Mouse (Mus musculus): ENCODE results near the gene Tmem19.
"Not testable (repeated sequence)": the region's sequence is repeated elsewhere in the genome, so short reads cannot be mapped to it uniquely, and the experiment has no call there.

Gene Tmem19

GRCm38 (mm10) chr10:115348131-115348530, 14.2 kb downstream of the Tmem19 start:
- DNase-seq, result no peak

DNA sequence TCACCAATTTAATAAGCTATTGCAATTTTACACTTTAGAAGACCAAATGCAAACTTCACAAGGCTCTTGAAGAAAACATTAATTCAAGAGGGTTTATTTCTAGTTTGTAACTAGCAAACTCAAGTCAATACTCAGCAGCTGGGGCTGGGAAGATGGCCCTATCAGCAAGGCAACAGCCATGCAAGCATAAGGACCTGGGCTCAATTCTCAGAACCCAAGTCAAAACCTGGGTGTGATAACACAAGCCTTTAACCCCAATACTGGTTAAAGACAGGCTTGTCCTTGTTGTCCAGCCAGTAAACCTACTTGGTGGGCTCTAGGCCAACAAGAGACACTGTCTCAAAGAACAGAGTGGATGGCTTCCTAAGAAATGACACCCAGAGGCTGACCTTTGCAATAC, 15.9 kb downstream of the Tmem19 start:
- no peak for DNase-seq

- DNase-seq, result no peak
Measured at GRCm38 (mm10) chr10:115342771-115343425, 19.4 kb downstream of the Tmem19 start.

DNA sequence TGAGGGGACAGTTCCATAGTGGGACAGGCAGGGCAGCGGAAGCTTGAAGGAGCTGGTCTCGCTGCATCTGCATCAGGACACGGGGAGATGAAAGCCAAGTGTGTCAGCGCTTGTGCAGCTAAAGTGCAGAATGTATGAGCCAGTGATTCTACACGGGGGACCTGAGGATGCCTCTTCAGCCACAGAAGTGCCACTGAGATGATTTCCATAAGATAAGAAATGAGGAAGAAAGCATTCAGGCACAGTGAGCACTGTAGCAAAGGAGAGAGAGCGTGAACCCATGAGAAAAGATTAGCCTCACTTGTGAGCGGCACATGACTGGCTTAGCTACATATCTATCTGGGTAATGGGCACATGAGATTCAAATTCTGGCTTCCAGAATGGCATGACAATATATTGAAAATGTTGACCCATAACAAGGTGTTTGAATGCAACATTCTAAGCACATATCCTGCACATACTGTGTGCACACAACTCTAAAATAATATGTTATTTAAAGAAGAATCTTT, 22.4 kb downstream of the Tmem19 start:
- DNase-seq, result no peak

GRCm38 (mm10) chr10:115336901-115337300, 25.4 kb downstream of the Tmem19 start:
- no peak for DNase-seq

- no peak for DNase-seq
Measured at GRCm38 (mm10) chr10:115333528-115333927, 28.8 kb downstream of the Tmem19 start.

DNA sequence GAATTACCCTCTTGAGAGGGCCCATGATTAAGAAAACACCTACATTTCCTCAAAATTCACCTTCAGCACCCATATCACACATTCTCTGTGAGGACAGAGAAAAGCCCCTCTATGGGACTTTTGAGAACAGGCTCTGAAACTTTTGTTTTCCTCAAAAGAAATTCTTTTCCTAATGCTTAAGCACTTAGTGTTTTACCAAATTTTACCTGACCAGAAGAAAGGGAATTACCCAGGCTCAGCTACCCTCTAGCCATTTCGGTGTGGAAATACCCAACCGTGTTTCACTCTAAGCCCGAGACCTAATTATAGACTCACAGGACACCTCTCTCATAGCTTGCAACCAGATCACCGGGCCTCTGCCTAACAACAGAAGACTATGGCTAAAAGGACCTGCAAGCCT, 29.3 kb downstream of the Tmem19 start:
- no peak for DNase-seq

- no peak for DNase-seq
Measured at GRCm38 (mm10) chr10:115332420-115332952, 29.8 kb downstream of the Tmem19 start.

DNA sequence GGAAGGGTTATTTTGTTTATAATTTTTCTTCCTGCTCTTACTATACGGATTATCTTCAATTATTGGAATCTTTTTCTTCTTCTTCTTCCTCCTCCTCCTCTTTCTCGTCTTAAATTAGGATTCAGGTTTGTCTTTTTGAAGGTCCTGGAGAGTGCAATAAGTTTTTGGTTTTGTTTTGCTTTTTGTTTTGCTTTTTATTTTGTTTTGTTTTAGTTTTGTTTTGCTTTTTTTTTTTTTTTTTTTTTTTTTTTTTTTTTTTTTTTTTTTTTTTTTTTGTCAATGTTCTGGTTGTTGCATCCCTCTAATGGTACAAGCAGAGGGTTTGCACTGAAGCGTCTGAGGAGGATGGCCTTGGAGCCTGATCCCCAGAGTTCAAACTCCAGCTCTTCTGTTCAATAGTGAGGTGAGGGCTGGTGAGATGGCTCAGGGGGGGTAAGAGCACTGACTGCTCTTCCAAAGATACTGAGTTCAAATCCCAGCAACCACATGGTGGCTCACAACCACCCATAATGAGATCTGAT, 33.2 kb downstream of the Tmem19 start:
- no peak for DNase-seq

DNA sequence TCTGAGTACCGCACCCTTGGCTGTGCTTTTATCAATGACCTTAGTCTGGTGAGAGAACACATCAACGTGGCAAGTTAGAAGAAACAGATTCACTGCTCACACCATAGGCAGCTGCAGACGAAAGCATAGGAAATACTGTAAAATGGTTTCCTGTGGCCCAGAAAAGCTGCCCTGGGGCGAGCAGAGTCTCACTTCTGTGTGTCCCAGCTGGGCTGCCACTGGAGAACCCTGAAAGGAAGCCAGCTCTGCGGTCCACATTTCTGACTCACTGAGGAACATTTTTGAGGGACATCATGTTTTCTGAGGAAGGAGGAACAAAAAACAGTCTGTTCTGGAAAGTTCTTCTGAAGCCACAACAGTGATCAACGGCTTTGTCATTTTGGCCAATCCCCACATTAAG, 33.8 kb downstream of the Tmem19 start:
- peak; percentile 31 to 60 for DNase-seq

DNA sequence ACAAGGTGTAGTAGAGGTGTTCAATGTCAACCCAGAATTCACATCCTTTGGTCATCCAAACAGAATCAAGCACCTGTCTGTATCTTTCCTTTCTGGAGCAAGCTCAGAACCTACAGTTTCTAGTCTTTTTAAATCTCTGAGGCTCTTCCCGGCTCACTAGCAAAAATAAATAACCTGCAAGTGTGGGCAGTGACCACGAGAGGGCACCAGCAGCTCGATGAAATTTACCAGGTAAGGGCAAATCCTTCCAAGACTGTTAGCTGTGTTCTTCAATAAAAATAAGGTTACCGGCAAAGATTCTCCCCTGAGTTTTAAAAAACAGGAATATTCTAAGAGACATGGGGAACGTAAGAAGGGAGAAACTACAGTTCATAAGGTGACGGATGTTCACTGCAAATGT, 39.0 kb downstream of the Tmem19 start:
- peak; percentile 71 to 87 for DNase-seq

DNA sequence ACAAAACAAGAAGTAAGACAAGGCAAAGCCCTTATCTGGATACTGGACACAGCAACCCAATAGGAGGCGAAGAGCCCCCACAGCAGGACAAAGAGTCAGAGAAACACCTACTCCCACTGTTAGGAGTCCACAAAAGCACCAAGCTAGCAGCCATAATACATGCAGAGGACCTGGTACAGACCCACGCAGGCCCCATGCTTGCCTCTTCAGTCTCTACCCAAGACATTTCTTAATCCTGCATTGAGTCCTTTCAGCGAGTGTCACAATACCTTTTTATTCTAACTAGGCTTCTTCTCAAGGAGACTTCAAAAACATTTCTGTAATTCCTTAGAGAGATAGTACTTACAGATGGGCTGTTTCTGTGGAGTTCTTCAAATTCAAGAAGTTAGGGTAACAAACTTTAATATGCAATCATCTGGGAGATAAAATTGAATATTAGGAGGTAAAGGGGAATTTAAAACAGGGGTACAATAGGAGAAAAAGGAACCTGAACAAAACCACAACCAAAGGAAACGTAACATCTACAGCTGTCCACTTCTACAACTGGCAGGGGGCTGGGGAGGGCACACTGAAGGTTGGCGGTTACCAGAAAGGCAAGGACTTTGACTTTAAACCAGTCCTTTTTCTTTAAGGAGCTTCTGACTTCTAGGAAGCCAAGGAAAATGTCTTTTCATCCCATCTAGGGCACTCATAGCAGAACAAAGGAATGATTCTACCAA, 40.8 kb downstream of the Tmem19 start:
- DNase-seq, result no peak

- DNase-seq, result not testable (repeated sequence)
Measured at GRCm38 (mm10) chr10:115318388-115318787, 43.9 kb downstream of the Tmem19 start.

DNA sequence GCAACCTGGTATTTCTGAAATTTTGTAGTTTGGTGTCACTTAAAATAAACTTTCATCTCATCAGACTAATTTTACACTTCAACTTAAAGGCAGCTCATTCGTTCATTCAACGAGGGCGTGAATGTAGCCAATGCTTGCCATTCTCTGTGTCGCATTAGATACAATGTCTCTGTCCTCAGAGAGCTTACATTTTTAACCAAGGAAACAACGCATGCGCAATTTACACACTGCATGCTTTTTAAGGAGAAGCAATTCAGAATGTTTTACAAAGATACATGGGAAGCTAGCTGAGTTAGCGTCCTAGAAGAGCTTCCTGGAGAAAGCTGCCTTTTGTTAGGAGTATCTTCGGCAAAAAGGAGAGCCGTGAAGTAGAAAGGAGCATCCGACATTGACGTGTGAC, 46.0 kb downstream of the Tmem19 start:
- no peak for DNase-seq

GRCm38 (mm10) chr10:115315473-115316171, 46.7 kb downstream of the Tmem19 start, which contains the start of gene Rab21:
TSS of gene Rab21 (minus strand) at chr10:115315594.
- peak; percentile 97 to 100 for DNase-seq

- DNase-seq, result peak in 1 of 2 experiments; percentile 39
Measured at GRCm38 (mm10) chr10:115314582-115315452, 47.5 kb downstream of the Tmem19 start.

GRCm38 (mm10) chr10:115314287-115314581, 48.1 kb downstream of the Tmem19 start:
- no peak for DNase-seq

- peak; percentile 71 to 74 for DNase-seq
Measured at GRCm38 (mm10) chr10:115313641-115314286, 48.5 kb downstream of the Tmem19 start.

DNA sequence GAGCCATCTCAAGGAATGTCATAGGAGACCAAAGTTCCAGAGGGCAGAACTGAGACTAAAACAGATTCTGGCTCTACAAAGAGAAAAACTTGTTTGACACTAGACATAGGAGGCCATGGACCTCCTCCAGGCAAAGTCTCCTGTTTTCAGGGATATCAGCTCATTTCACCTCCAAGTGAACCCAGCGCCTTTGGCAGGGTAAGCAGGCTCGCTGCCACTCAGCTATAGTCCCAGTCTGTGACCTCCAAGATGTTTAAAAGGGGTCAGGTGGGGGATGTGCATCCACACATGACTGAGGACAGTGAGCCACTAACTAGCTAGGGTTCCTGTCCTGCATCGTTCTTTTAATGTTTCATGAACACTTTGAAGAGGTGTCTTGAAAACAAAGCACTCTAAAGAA, 49.6 kb downstream of the Tmem19 start:
- peak; percentile 72 to 75 for DNase-seq

GRCm38 (mm10) chr10:115312194-115312593, 50.1 kb downstream of the Tmem19 start:
- DNase-seq, result no peak

- DNase-seq, result peak; percentile 27 to 41
Measured at GRCm38 (mm10) chr10:115311263-115311965, 50.9 kb downstream of the Tmem19 start.

Data from kidney, postnatal 36 days (tissue).